Mouse (Mus musculus) cerebellum, adult 2 months (tissue): ENCODE data around the gene Ift122.

Experiments used
- CTCF ChIP-seq: fragments of 200-500 bp; IDR thresholded peaks from 2 replicates; pipeline ENCODE4 v1.5.1; 2011; ENCODE audit warnings: low read depth, mild to moderate bottlenecking, control low read depth, low read length, moderate library complexity, borderline replicate concordance; ENCODE audit not compliant: insufficient read depth
- POLR2A ChIP-seq: fragments of 200-500 bp; IDR thresholded peaks from 2 replicates; pipeline ENCODE4 v1.6.1; 2011; ENCODE audit warnings: low read length, control low read depth, borderline replicate concordance; ENCODE audit not compliant: insufficient read depth

- peak; percentile 48 for TF ChIP-seq CTCF
- TF ChIP-seq POLR2A = no peak
These were observed 39.2 kb upstream of the Ift122 start for GRCm38 (mm10) chr6:115814104-115814503.
